Mouse (Mus musculus): ENCODE data around the gene Trim67.

GRCm38 (mm10) chr8:124772389-124772788 lies 20.5 kb upstream of the Trim67 start:
- TF ChIP-seq POLR2A (IDR thresholded peaks at IDR 0.05; ENCODE audit: low read depth, low read length) (no peak), CTCF (IDR thresholded peaks at IDR 0.05; ENCODE audit: extremely low read depth, insufficient read depth, insufficient read length, insufficient replicate concordance) (no peak)
